ENCODE assay signal across 9 mouse cellular contexts in the genomic region with DNA sequence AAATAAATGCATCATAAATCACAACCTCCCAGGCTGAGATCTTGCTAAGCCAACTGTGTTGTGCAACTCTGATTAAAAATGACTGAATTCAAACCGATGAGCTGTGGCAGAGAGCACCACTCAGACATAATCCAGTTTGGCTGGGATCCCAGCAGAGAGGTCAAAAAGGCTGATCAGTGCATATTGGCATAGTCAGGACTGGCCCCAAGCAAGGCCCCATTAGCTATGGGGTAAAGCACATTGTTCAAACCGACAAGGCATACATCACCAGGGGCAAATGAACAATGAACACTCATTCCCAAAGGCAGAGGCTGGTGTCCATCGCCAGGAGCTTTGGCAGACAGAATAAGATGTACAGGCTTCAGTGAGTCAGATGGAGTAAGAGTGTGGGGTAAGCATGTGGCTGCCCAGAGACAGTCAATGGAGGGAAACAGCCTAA.
DNase-seq lines count a peak whose midpoint lies in the region.
"Had no signal": no experiment of that assay in that cellular context is flagged by ENCODE, and none has a peak within 500 bp of the region (broad histone marks: within the 10 kb centered on the region; RNA-seq: fewer than 3 reads in every experiment).

No protein-coding gene starts in this region.

- peak; percentile 45 for DNase-seq in kidney, postnatal 14 days
- DNase-seq in kidney, adult 18-20 months, result no peak
- peak; percentile 89 for DNase-seq in adipocyte (ENCODE audit: low spot score)
- peak; percentile 27 to 36 for DNase-seq in kidney, postnatal 36 days
- DNase-seq in ovary, postnatal 14 days (ENCODE audit: low spot score), result peak; percentile 18
- DNase-seq in gastrocnemius, postnatal 36 days, result no peak
- DNase-seq in left cerebral cortex, postnatal 14 days (ENCODE audit: low spot score in 2 of 2), result no peak
- DNase-seq in gastrocnemius, adult 18-20 months (ENCODE audit: low spot score), result no peak
- DNase-seq: thymus, adult 18-20 months had no signal

- intact Hi-C loops in gastrocnemius, postnatal 36 days (cut with DNase I), result loop anchor here (5.0 kb wide), 1 partner anchor 132 kb away; no protein-coding TSS in a partner anchor
- intact Hi-C loops in left cerebral cortex, postnatal 14 days (cut with DNase I), result no loop called here

Comparison
In these comparisons a context has a peak if more than half of its experiments do, and no peak if none do; other contexts are left out.
1. DNase-seq: peak in kidney, postnatal 14 days (single experiment), adipocyte (single experiment), kidney, postnatal 36 days (2 of 2) and ovary, postnatal 14 days (single experiment); none in kidney, adult 18-20 months (single experiment), gastrocnemius, postnatal 36 days (0 of 2), left cerebral cortex, postnatal 14 days (0 of 2) and gastrocnemius, adult 18-20 months (single experiment).